Mouse (Mus musculus) hindbrain, embryonic 12.5 days (tissue): ENCODE results near the gene Olfr1449. TPM values are rescaled to one million over a fixed set of nuclear protein-coding genes. Genes with fewer than 3 reads are reported as not detected.
"Not testable (repeated sequence)": the region's sequence is repeated elsewhere in the genome, so short reads cannot be mapped to it uniquely, and the experiment has no call there.

ENCODE experiments used
- ATAC-seq: fragments of 200-750 bp; cut with Nextera tagmentation; 2 replicates; pipeline ENCODE4 v1.8.0; 2017; ENCODE audit warnings: moderate TSS enrichment; ENCODE audit not compliant: low FRiP score
- H3K27ac ChIP-seq: fragments of 300-500 bp; sonication (generic); 2 replicates; pipeline ENCODE4 v1.5.1; 2016; ENCODE audit warnings: mild to moderate bottlenecking
- H3K27me3 ChIP-seq: fragments of 300-500 bp; sonication (generic); 2 replicates; pipeline ENCODE4 v1.6.1; 2016; ENCODE audit warnings: mild to moderate bottlenecking
- H3K36me3 ChIP-seq: fragments of 300-500 bp; sonication (generic); 2 replicates; pipeline ENCODE4 v1.6.1; 2016; ENCODE audit warnings: mild to moderate bottlenecking
- H3K4me1 ChIP-seq: fragments of 300-500 bp; sonication (generic); 2 replicates; pipeline ENCODE4 v1.6.1; 2016
- H3K4me2 ChIP-seq: fragments of 300-500 bp; sonication (generic); replicated peaks from 2 replicates; pipeline ENCODE4 v1.6.1; 2016; ENCODE audit warnings: mild to moderate bottlenecking
- H3K4me3 ChIP-seq: fragments of 300-500 bp; sonication (generic); 2 replicates; pipeline ENCODE4 v1.5.1; 2016; ENCODE audit warnings: mild to moderate bottlenecking
- H3K9ac ChIP-seq: fragments of 300-500 bp; sonication (generic); 2 replicates; pipeline ENCODE4 v1.6.1; 2016; ENCODE audit warnings: mild to moderate bottlenecking, moderate library complexity
- H3K9me3 ChIP-seq: fragments of 300-500 bp; sonication (generic); replicated peaks from 2 replicates; pipeline ENCODE4 v1.6.1; 2016; ENCODE audit warnings: mild to moderate bottlenecking
- WGBS: fragments of 180-500 bp; shearing (Covaris S2); methylation state at CpG from one replicate; pipeline ENCODE4 v1.1.7; 2016; 5-methylcytosine and 5-hydroxymethylcytosine counted together
- polyA plus RNA-seq: library from polyadenylated mRNA; unstranded; fragments of >200 nt; fragmentation: Nextera tagmentation; extraction: Ambion mirVana; gene quantifications from 2 replicates; pipeline ENCODE4 v1.2.1, GENCODE M21; 2016

Olfr1449 gene
- not detected in 2 replicates for polyA plus RNA-seq

DNA sequence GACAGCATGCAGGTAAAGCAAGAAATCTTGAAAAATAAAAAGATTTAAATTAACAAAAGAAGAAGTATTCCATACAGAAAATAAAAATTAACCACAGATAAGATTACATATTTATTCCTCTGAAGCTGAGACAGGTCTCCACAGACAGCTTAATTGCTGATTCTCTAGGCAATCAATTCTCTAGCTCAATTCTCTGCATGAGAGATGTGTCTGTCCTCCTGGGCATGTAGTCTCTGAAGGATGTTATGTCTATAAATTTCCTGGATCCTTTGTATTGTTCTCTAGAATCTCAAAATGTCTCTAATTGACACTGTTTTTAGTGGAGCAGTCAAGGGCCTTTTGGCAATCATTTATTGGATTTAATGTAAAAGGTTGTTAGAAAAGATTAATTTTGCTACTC is at the start of gene Olfr1449:
Gene Olfr1449, plus strand, starts transcription at position 301 of the 400 bp plus-strand sequence.
- H3K4me3 ChIP-seq, result no peak within 1 kb of the TSS
- no peaks in the 10 kb centered on the region for H3K4me1 ChIP-seq
- ATAC-seq, result no peak
- H3K9ac ChIP-seq, result no peak within 1 kb of the TSS
- H3K27me3 ChIP-seq, result no peaks in the 10 kb centered on the region
- H3K9me3 ChIP-seq, result peaks cover 9% of the 10 kb centered on the region
- H3K36me3 ChIP-seq, result no peaks in the 10 kb centered on the region
- no peak within 1 kb of the TSS for H3K27ac ChIP-seq
- H3K4me2 ChIP-seq, result no peak within 1 kb of the TSS

DNA sequence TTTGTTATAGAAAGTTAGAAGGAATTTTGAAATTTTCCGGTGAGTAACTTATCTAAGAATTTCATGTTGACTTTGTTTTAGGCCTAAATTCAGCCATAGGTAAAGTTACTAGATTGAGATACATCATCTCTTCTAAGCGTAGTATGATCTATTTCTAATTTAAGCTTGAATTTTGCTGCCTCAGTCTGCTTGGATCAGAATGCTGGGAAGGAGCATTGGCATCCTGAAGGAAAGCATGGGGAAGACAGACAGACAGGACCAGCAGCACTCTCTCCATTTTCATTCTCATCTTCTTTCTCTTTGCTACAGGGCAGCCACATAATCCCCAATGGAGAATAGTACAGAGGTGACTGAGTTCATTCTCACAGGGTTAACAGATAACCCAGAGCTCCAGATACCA is 47.1 kb upstream of the Olfr1449 start, which contains the start of gene Olfr1445:
Gene Olfr1445, plus strand, starts transcription at position 301 of the 400 bp plus-strand sequence.
- Histone ChIP-seq H3K27me3 (no peaks in the 10 kb centered on the region), H3K4me1 (no peaks in the 10 kb centered on the region), H3K4me3 (no peak within 1 kb of the TSS), H3K9me3 (no peaks in the 10 kb centered on the region), H3K27ac (no peak within 1 kb of the TSS), H3K9ac (no peak within 1 kb of the TSS), H3K36me3 (no peaks in the 10 kb centered on the region), H3K4me2 (no peak within 1 kb of the TSS)
- no peak for ATAC-seq
- 85% methylated on average over 2 of the region's 2 CpGs for WGBS

DNA sequence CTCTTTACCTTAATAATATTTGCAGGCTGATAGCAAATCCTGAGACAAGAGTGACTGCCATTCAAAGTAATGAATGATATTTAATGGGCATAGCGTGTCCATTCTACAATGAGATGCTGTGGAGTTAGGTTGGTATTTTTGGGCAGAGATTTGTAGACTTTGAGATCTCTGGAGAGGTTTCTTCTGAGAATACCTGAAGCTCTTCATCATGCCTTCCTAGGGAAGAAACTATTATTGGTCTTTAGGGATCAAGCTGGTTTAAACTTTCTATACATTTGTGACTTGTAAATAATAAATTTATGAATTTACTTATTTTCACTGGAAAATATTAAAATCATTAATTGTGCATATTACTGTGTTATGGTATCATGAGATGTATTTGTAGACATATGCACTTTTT is 37.2 kb upstream of the Olfr1449 start, which contains the start of gene Olfr1446:
Gene Olfr1446, minus strand, starts transcription at position 101 of the 400 bp plus-strand sequence.
- Histone ChIP-seq H3K27me3 (no peaks in the 10 kb centered on the region), H3K36me3 (no peaks in the 10 kb centered on the region), H3K4me3 (no peak within 1 kb of the TSS), H3K4me1 (no peaks in the 10 kb centered on the region), H3K4me2 (no peak within 1 kb of the TSS), H3K9ac (no peak within 1 kb of the TSS), H3K27ac (no peak within 1 kb of the TSS), H3K9me3 (no peaks in the 10 kb centered on the region)
- no peak for ATAC-seq
- 89% methylated on average over 1 of the region's 1 CpGs for WGBS

DNA sequence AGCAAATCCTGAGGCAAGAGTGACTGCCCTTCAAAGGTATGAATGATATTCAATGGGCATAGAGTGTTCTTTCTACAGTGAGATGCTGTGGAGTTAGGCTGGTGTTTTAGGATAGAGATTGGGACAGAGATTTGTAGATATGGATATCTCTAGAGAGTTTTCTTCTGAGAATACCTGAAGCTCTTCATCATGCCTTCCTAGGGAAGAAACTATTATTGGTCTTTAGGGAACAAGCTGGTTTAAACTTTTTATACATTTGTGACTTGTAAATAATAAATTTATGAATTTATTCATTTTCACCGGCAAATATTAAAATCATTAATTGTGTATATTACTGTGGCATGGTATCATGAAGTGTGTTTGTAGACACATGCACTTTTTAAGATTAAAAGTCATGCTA is 27.0 kb upstream of the Olfr1449 start, which contains the start of gene Olfr1447:
Gene Olfr1447, minus strand, starts transcription at position 101 of the 400 bp plus-strand sequence.
- Histone ChIP-seq H3K27me3 (no peaks in the 10 kb centered on the region), H3K27ac (no peak within 1 kb of the TSS), H3K9ac (no peak within 1 kb of the TSS), H3K4me2 (no peak within 1 kb of the TSS), H3K36me3 (no peaks in the 10 kb centered on the region), H3K4me3 (no peak within 1 kb of the TSS), H3K9me3 (no peaks in the 10 kb centered on the region), H3K4me1 (no peaks in the 10 kb centered on the region)
- 95% methylated on average over 1 of the region's 1 CpGs for WGBS
- ATAC-seq, result no peak

DNA sequence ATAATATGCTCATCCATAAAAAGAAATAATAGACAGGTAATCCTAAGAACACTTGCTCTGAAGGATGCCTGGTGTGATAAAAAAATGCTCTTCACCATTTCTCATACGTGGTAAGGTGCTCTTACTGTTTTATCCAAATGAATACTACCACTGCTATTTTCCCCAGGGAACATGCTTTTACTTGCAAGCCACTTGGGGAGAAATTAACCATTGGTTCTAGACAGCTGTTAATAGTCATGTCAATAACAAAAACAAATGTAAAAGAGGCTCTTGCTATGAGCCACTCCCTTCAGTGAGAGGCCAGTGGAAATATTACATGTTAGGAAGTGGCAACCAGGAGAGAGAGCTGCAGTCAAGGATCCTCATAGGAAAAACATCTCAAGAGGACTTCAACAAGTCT is 6.3 kb upstream of the Olfr1449 start, which contains the start of gene Olfr1448:
Gene Olfr1448, minus strand, starts transcription at position 101 of the 400 bp plus-strand sequence.
- no peak within 1 kb of the TSS for H3K4me3 ChIP-seq
- H3K4me2 ChIP-seq, result no peak within 1 kb of the TSS
- H3K9ac ChIP-seq, result no peak within 1 kb of the TSS
- H3K36me3 ChIP-seq, result no peaks in the 10 kb centered on the region
- H3K9me3 ChIP-seq, result no peaks in the 10 kb centered on the region; the same call in 1 of the 2 replicates
- H3K27me3 ChIP-seq, result no peaks in the 10 kb centered on the region
- H3K27ac ChIP-seq, result no peak within 1 kb of the TSS
- ATAC-seq, result no peak
- no peaks in the 10 kb centered on the region for H3K4me1 ChIP-seq
- 76% methylated on average over 1 of the region's 1 CpGs for WGBS

DNA sequence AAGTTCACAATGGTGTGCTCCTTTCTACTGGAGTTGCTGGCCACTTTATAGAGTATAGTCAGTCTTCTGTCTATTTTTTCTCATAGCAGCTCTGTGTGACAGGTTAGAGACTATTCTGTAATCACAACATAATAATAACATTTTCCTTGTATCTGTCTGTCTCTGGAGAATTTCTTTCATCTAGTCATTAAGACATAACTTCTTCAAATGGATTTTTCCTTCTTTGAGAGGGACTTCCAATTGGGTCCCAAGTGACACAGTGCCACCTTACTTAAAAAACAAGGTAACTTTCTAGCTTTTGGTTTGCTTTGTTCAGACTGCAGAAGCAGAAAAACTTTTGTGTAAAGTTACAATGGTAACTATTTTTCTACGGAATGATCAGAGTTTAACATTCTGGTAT is 19.3 kb downstream of the Olfr1449 start, which contains the start of gene Olfr1450:
Gene Olfr1450, plus strand, starts transcription at position 301 of the 400 bp plus-strand sequence.
- H3K4me2 ChIP-seq, result no peak within 1 kb of the TSS
- ATAC-seq, result no peak
- H3K36me3 ChIP-seq, result no peaks in the 10 kb centered on the region

DNA sequence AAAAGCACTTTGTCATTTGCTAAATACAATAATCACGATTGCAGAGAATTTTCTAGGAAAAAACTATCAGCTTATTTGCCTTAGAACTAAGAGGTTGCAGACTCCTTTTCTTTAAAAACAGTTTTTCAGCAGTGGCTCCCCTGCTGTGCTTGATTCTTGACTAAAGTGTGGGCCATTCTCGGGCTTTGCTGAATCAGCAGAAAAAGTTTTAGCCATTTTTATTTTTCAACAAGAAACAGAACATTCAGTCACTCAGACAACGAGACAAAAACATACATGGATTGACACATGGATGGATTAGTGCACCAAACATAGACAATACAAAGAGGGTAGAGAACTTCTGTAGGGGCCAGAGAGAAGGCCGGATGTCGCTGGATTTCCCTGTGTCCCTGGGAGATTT is 39.4 kb downstream of the Olfr1449 start:
- H3K4me3 ChIP-seq, H3K36me3 ChIP-seq, H3K4me2 ChIP-seq, H3K27ac ChIP-seq, H3K4me1 ChIP-seq, H3K27me3 ChIP-seq, H3K9ac ChIP-seq, ATAC-seq: not testable (repeated sequence)
- WGBS, result 88% methylated on average over 5 of the region's 5 CpGs
- H3K9me3 ChIP-seq, result peaks cover 22% of the 10 kb centered on the region

More for the DNA sequence above, 19.3 kb downstream of the Olfr1449 start, which contains the start of gene Olfr1450:
- Histone ChIP-seq H3K27ac (no peak within 1 kb of the TSS), H3K4me3 (no peak within 1 kb of the TSS), H3K4me1 (no peaks in the 10 kb centered on the region), H3K9me3 (peaks cover 13% of the 10 kb centered on the region), H3K27me3 (no peaks in the 10 kb centered on the region), H3K9ac (no peak within 1 kb of the TSS)
- 90% methylated on average over 1 of the region's 1 CpGs for WGBS

Other genes with a start within 250 kb of the Olfr1449 start
- gene Keg1, start 235.1 kb upstream of the Olfr1449 start, polyA plus RNA-seq, result not detected in 2 replicates
- 1.5 and 1.6 TPM in 2 replicates for gene Cntf, start 165.2 kb upstream of the Olfr1449 start, polyA plus RNA-seq
- gene Zfp91, start 134.7 kb upstream of the Olfr1449 start, polyA plus RNA-seq, result 20.8 and 20.9 TPM in 2 replicates
- 0.53 and 0.66 TPM in 2 replicates for gene Lpxn, start 134.6 kb upstream of the Olfr1449 start, polyA plus RNA-seq
- not detected in 2 replicates for gene Gm5244, start 84.2 kb upstream of the Olfr1449 start, polyA plus RNA-seq
- not detected in 2 replicates for gene Olfr1444, start 73.6 kb upstream of the Olfr1449 start, polyA plus RNA-seq
- gene Olfr1445, start 47.0 kb upstream of the Olfr1449 start, polyA plus RNA-seq, result not detected in 2 replicates
- gene Olfr1446, start 37.3 kb upstream of the Olfr1449 start, polyA plus RNA-seq, result not detected in 2 replicates
- not detected in 2 replicates for gene Olfr1447, start 27.1 kb upstream of the Olfr1449 start, polyA plus RNA-seq
- gene Olfr1448, start 6.4 kb upstream of the Olfr1449 start, polyA plus RNA-seq, result not detected in 2 replicates
- gene Olfr1450, start 19.4 kb downstream of the Olfr1449 start, polyA plus RNA-seq, result not detected in 2 replicates
- gene Olfr1451, start 64.2 kb downstream of the Olfr1449 start, polyA plus RNA-seq, result not detected in 2 replicates
- not detected in 2 replicates for gene Olfr1453, start 97.5 kb downstream of the Olfr1449 start, polyA plus RNA-seq
- gene Olfr1454, start 129.8 kb downstream of the Olfr1449 start, polyA plus RNA-seq, result not detected in 2 replicates
- gene Olfr1457, start 167.1 kb downstream of the Olfr1449 start, polyA plus RNA-seq, result not detected in 2 replicates
- gene Olfr1458, start 175.9 kb downstream of the Olfr1449 start, polyA plus RNA-seq, result not detected in 2 replicates
- gene Olfr1459, start 218.7 kb downstream of the Olfr1449 start, polyA plus RNA-seq, result not detected in 2 replicates
- not detected in 2 replicates for gene Olfr1461, start 232.2 kb downstream of the Olfr1449 start, polyA plus RNA-seq